Mouse (Mus musculus) splenic B cell, adult 2 months (primary cell): ENCODE measurements around the gene Radil.

ENCODE experiments used
- DNase-seq: peaks from one replicate; pipeline ENCODE4 v3.0.0-alpha.2; 2011; ENCODE audit warnings: low read depth, low spot score
- H3K27me3 ChIP-seq: 2 replicates; pipeline ENCODE4 v1.6.1; 2012; ENCODE audit warnings: mild to moderate bottlenecking, low read length, moderate library complexity, mixed read lengths; ENCODE audit not compliant: control insufficient read depth, poor library complexity, insufficient read depth, severe bottlenecking
- H3K36me3 ChIP-seq: 2 replicates; pipeline ENCODE4 v1.6.1; 2012; ENCODE audit warnings: mild to moderate bottlenecking, low read length, moderate library complexity, mixed read lengths; ENCODE audit not compliant: control insufficient read depth, poor library complexity, insufficient read depth, severe bottlenecking

Gene Radil

DNA sequence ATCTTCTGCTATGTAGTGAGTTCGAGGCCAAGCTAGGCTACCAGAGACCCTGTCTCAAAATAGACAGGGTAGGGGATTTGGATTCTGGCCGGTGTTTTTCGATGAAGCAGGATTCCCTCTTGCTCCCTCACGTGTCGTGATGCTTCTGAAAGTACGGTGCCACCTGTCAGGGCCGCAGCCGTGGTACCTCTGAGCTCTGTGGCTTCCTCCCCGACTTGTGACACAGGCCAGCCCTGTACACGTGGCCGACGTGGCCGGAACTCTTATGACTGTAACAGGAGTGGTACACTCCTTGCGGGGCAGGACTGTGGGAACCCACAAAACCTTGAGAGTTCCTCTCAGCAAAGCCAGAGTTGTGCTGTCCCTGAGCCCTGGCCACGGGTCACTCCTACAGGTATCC is 115.2 kb downstream of the Radil start:
- peaks cover 4% of the 10 kb centered on the region for H3K36me3 ChIP-seq
- H3K27me3 ChIP-seq = no peaks in the 10 kb centered on the region
- DNase-seq = no peak
